Mouse (Mus musculus): ENCODE data around the gene Ccdc186.

The Ccdc186 gene

DNA sequence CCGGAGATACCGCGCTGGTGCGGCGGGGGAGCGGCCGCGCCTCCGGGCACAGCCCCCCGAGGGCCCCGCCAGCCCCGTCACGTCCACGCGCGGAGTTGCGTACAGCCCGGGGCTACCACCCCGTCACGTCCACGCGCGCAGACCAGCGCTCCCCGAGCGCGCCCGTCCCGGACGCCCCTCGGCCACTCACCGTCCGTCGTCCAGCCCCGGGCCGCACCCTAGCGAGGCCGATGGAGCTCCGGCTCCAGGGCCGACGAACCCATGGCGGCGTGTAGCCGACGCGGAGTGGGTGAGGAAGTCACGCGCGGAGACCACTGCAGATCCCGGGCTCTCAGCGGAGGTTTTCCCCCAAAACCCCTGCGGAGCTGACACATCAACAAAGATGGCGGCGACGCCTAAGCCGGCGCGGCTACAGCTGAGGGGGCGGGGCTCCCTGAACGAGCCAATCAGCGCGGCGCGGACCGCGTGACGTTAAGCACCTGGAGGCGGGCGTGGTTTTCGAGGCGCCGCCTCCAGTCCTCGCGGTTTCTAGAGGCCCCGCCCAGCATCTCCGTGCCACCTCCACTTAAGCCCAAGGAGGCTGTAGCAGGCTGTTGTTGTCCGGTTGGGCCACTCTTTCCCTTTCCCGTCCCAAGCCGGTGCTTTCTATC lies at the start of gene Ccdc186:
TSS of gene Ccdc186 (minus strand) at position 393 of the 650 bp plus-strand sequence.
- peak; percentile 98 for DNase-seq (ENCODE audit: low spot score)

GRCm38 (mm10) chr19:56867701-56868100 lies 45.7 kb upstream of the Ccdc186 start:
- DNase-seq (ENCODE audit: low spot score) = no peak

GRCm38 (mm10) chr19:56856455-56856854 lies 34.5 kb upstream of the Ccdc186 start:
- DNase-seq (ENCODE audit: low spot score) = no peak

- no peak for DNase-seq (ENCODE audit: low spot score)
Measured at GRCm38 (mm10) chr19:56852590-56852989, 30.6 kb upstream of the Ccdc186 start.

GRCm38 (mm10) chr19:56842974-56843373 lies 21.0 kb upstream of the Ccdc186 start:
- no peak for DNase-seq (ENCODE audit: low spot score)

DNA sequence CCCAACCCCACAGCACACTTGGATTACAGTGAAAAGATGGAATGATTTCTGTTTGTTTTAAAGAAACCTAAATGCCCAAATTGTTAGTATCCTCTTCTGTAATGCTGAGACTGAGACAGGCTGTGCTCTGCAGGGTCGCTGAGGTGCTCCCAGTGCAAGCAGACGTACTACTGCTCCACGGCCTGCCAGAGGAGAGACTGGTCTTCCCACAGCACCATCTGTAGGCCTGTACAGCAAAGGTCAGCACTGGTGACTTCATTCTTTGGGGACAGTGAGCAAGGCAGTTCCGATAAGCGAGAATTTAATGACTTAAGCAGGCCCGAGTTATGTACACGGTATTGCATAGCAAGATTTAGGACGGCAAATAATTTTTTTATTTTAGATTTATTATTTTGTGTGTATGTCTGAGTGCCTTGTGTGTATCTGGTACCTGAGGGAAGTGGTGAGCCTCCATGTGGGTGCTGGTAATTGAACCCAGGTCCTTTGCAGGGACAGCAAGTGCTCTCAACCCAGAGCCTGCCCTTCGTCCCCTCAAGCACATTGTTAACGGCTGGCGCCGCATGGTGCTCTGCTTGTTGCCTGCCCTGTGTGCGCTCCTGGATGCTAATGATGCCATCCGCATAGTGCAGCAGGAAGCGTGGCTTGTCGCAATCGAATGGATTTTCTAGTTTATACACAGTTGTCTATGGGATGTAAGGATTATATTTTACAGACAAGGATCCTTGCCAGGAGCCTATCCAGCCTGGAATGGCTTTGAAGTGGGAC lies 17.1 kb upstream of the Ccdc186 start:
- DNase-seq (ENCODE audit: low spot score) = no peak

- DNase-seq (ENCODE audit: low spot score) = no peak
Measured at GRCm38 (mm10) chr19:56835340-56835739, 13.3 kb upstream of the Ccdc186 start.

DNA sequence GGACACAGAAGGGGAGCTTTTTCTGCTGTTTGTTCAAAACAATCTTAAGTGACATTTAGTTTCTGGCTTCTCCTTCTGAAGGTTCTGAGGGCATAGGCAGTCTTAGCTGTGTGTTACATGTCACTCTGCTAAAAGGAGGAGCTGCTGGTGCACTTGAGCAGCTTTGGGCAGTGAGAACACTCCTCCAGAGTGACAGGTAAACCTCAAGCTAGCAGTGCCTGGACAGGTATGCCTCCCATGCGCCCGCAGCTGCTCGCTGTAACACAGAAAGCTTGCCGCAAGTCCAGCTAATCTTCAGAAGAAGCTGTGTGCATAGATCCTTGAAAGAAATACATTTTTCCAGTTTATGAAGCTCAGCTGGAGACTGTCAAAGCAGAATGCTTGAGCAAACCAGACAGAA lies 8.2 kb upstream of the Ccdc186 start:
- no peak for DNase-seq (ENCODE audit: low spot score)

DNA sequence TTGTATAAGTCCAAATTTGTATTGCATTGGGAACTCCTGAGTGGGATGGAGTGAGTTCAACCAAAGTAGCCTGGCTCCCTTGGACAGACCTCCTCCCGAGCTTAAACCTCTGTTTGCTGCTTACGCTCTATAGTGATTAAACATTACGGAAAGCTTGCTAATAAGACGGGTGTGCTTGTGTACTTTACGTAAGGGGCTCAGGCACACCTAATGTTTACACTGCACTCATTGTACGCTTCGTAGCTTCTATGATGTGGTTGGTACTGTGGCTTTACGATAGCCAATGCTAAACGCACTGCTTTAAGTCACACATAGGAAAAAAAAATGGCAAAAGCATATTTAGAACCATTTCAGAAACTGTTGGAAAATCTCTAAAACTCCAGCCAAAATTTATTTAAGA lies 7.3 kb upstream of the Ccdc186 start:
- no peak for DNase-seq (ENCODE audit: low spot score)

DNA sequence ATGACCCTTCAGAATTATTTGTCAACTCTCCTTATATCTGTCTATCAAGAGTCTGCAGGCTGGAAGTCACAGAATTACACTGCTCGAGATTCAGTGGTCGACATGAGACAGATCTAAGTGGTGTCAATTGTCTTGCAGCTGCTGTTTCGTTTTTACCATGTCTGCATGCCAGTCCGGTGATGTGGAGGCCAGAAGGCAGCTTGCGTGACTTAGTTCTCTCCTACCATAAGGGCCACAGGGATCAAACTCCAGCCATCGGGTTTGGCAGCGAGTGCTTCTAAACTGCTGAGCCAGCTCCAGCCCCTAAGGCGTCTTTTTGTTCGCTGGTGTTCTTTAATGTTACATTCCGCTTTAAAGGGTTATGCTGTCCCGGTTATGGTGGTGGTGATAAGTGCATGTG lies 6.3 kb upstream of the Ccdc186 start:
- no peak for DNase-seq (ENCODE audit: low spot score)

DNA sequence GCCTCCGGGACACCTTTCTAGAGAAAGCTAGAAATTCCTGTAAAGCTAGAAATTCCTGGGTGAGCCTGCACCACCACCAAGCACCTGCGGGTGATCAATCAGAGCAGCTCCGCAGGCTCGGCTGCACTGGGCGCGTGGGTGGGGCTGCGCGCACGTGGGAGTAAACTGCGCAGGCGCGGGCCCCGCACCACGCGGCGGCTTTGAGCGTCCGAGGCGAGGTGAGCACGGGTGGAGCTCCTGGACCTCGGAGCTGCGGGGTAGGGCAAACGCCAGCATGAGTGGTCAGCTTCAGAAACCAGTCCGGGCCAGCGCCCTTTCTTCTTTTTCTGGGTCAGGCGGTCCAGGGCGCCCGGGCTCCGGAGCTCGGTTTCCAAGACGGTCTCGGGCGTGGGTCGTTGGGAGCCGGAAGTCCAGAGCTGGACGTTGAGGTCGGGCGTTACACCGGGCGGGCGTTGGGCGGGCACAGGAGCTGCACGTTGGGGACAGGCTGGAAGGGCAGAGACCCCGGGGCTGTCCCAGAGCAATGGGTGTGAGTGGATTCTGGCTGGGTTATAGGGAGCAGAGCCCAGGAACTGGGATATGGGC lies 4.1 kb upstream of the Ccdc186 start, which contains the start of gene Tdrd1:
TSS of gene Tdrd1 (plus strand) at position 163 of the 585 bp plus-strand sequence.
- DNase-seq (ENCODE audit: low spot score) = no peak

DNA sequence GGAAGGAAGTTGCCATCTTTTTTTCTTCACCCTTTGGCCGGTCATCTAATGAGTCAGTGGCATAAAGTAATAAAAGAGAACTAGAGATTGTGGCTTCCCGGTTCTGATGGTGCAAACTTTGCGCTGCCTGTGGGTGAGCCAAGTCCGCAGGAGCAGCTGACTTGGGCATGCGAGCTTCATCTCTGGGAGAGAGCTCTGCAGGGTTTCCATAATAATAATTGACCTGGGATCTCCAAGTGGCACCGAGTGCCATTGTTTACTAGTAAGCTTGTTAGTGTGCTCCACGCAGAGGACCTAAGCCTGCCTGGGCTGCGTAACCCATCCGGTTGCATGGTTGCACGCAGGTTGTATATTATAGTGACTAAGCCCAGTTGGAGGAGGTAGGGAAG lies 452 bp upstream of the Ccdc186 start:
- no peak for DNase-seq (ENCODE audit: low spot score)

DNA sequence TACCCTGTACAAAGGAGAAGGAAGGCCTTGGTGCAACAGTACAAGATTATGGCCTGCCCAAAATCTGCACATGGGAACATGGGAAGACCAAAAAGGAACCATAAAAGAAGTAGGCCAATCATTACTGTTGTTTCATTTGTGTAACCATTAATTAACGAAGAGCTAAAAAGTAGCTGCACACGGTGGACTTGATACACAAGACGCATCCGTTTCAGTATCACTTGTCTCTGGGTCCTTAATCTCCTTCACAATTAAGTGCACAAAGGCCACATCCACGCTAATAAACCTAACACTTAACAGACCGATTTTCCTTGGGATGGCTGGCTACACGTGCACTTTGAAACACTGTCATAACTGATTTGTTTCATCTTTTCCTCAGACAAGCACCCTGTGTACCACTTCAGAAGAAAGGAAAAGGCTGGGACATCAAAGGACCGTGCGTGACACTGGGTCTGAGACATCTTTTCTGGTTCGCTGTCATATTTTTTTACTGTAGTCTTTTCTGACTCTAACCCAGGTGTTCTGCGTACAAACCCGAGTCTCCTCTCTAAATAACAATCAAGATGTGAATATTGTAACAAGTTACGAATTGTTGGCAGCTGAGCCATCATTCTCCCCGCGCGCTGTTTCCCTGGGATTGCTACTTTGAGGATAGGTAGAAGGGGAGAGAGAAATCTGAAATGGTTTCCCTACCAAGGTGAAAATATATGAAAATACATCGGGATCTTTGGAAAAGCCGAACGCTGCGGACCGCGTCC lies 771 bp downstream of the Ccdc186 start:
- DNase-seq (ENCODE audit: low spot score) = peak; percentile 21

DNA sequence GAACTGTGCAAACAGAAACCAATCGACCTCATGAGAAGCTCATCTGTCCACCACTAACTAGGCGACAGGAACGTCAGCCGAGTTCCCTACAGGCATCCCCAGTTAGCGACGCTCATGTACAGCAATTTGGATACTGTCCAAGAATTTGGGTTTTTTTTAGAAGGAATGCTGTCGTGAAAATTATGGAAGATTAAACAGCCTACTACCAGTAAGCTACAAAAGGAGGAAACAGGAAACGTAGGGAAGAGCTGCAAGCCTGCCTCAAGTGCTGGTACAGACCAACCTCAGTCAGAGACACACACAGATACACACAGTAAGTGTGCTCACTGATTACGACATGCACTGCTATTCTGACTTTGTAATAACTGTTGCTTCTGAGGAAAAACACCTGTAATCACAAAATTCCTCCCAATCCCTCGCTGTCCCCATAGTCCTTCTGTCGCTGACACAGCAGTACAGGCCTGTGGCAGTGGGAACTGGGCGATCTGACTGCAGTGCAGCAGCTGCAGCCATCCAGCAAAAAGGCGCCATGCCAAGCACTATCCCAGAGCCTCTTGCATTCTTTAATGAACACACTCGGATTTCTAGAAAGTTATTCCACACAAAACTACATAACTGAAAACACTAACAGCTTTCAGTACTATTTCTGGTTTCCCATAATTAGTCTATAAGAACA lies 4.0 kb downstream of the Ccdc186 start:
- peak; percentile 31 for DNase-seq (ENCODE audit: low spot score)

DNA sequence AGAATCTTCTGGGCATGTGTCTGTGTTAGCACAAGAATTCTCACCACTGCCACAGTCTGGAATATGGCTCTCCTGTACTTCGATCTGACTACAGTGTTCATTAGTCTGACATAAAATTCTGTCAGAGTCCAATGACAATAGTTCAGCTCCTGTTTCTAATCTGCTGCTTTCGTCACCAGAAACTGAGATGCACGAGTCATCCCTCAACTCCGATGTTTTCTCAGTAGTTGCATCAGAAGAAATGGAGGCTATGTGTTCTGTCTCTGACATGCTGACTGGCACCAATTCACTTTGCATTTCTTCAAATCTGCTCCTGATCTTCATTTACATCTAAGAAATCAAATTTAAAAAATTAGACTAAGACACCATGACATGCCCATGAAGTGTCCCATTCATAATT lies 8.6 kb downstream of the Ccdc186 start:
- DNase-seq (ENCODE audit: low spot score) = peak; percentile 58

GRCm38 (mm10) chr19:56811590-56811989 lies 10.4 kb downstream of the Ccdc186 start:
- DNase-seq (ENCODE audit: low spot score) = peak; percentile 59

- no peak for DNase-seq (ENCODE audit: low spot score)
Measured at GRCm38 (mm10) chr19:56810641-56811146, 11.3 kb downstream of the Ccdc186 start.

- DNase-seq (ENCODE audit: low spot score) = peak; percentile 32
Measured at GRCm38 (mm10) chr19:56808771-56809170, 13.2 kb downstream of the Ccdc186 start.

GRCm38 (mm10) chr19:56807122-56807521 lies 14.9 kb downstream of the Ccdc186 start:
- DNase-seq (ENCODE audit: low spot score) = no peak

DNA sequence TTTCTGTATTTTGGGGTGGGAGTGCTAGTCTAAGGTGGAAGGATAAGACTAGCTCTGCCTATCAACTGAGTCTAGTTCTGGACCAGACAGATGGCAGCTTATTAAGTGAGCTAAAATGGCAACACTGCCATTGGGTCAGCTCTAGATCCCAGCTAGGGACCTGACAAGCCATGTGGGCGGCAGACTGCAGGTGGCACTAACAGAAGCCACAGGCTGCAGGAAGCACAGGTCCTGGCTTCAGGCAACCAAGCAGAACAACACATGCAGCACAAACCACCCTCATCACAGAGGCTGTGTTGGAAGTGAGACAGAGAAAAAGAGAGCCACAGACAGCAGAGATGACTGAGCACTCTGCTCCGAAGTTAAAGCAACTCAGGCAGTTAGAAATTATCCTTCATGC lies 16.6 kb downstream of the Ccdc186 start:
- no peak for DNase-seq (ENCODE audit: low spot score)

DNA sequence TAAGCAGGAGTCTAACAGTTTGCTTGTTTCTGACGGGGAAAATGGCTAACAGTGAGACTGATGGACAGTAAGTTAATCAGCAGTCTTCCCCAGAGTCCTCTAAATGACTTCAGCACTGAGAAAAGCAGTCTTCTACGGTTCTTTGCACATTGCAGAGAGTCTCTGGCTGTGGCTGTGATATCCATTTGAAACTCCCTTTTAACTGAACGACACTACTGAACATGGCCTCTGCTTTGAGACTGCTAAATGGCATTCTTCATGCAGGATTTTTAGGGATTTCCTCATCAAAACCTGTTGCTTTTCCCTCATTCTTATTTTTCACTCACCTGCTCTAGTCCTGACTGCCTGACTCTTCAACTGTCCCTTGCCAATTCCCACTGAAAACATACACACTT lies 19.6 kb downstream of the Ccdc186 start:
- no peak for DNase-seq (ENCODE audit: low spot score)
